9 mouse cellular contexts compared by ENCODE assay signal in the genomic region with DNA sequence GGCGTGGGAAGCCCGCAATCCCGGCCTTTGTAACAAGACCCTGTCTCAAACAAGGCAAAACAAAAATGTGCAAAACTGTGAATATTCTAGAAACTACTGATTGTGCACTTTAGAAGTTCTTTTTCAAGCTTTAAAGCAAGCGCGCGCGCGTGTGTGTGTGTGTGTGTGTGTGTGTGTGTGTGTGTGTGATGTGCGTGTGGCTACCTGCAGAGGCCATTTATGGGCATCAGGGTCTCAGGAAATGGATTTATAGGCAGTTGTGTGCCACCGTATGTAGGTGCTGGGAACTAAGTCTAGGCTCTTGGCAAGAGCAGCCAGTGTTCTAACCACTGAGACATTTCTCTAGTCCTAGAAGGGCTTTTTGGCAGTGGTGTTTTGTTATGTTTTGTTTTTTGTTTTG. TPM values are rescaled to one million over a fixed set of nuclear protein-coding genes. Genes with fewer than 3 reads are reported as not detected.
A peak's percentile ranks its signal among the peaks of the same experiment; 100 is the strongest.
DNase-seq lines count a peak whose midpoint lies in the region; ATAC-seq and TF ChIP-seq lines count a peak whose summit lies in the region.
"Had no signal": no experiment of that assay in that cellular context is flagged by ENCODE, and none has a peak within 500 bp of the region (broad histone marks: within the 10 kb centered on the region; RNA-seq: fewer than 3 reads in every experiment).

No protein-coding gene starts in this region.

- no peak overlapping the region for H3K27ac ChIP-seq in heart, embryonic 15.5 days
- peak overlapping the region; percentile 53; the same call in 1 of the 2 replicates for H3K27ac ChIP-seq in ES-E14 (ENCODE audit: insufficient read depth, low read depth, low read length, poor library complexity, severe bottlenecking)
- H3K27ac ChIP-seq in hindbrain, embryonic 12.5 days: no peak overlapping the region
- no peak overlapping the region for H3K27ac ChIP-seq in midbrain, embryonic 14.5 days (replicated peaks; ENCODE audit: low read depth, low read length)
- H3K27ac ChIP-seq: liver, embryonic 13.5 days had no signal

- ATAC-seq in heart, embryonic 15.5 days (replicated peaks; ENCODE audit: insufficient number of reproducible peaks, insufficient read depth, low FRiP score, low read depth): no peak
- ATAC-seq in hindbrain, embryonic 12.5 days (ENCODE audit: low FRiP score): no peak
- ATAC-seq in midbrain, embryonic 14.5 days (ENCODE audit: low FRiP score, low TSS enrichment): no peak

- no peak overlapping the region for H3K9ac ChIP-seq in heart, embryonic 15.5 days
- H3K9ac ChIP-seq in ES-E14 (ENCODE audit: insufficient read depth, low read depth, low read length, poor library complexity, severe bottlenecking): no peak overlapping the region
- H3K9ac ChIP-seq in hindbrain, embryonic 12.5 days: no peak overlapping the region
- H3K9ac ChIP-seq in midbrain, embryonic 14.5 days (replicated peaks; ENCODE audit: low read length): no peak overlapping the region
- H3K9ac ChIP-seq: liver, embryonic 13.5 days had no signal

- peak overlapping the region; percentile 22; the same call in 1 of the 2 replicates for H3K4me3 ChIP-seq in heart, embryonic 15.5 days
- peak overlapping the region in 1 of 2 experiments; percentile 55; a peak in 3 of 4 replicates for H3K4me3 ChIP-seq in ES-E14 (ENCODE audit: insufficient read depth in 1 of 2, low read depth in 1 of 2, low read length in 2 of 2, poor library complexity in 1 of 2, severe bottlenecking in 1 of 2)
- no peak overlapping the region for H3K4me3 ChIP-seq in hindbrain, embryonic 12.5 days
- peak overlapping the region; percentile 13; the same call in 1 of the 2 replicates for H3K4me3 ChIP-seq in midbrain, embryonic 14.5 days (replicated peaks; ENCODE audit: low read depth, low read length)
- H3K4me3 ChIP-seq: liver, embryonic 13.5 days had no signal

- WGBS in heart, embryonic 15.5 days: 80% methylated on average over 10 of the region's 10 CpGs
- WGBS in hindbrain, embryonic 12.5 days: 76% methylated on average over 10 of the region's 10 CpGs
- 73% methylated on average over 10 of the region's 10 CpGs for whole genome bisulfite sequencing in midbrain, embryonic 14.5 days

- peak overlapping the region; percentile 60 for H3K4me2 ChIP-seq in heart, embryonic 15.5 days
- H3K4me2 ChIP-seq in hindbrain, embryonic 12.5 days (replicated peaks): peak overlapping the region; percentile 50
- peak overlapping the region; percentile 43 for H3K4me2 ChIP-seq in midbrain, embryonic 14.5 days (ENCODE audit: low read length)

- DNase-seq in heart, adult 9 months (ENCODE audit: low spot score in 2 of 2): no peak
- DNase-seq in ES-E14 (ENCODE audit: low read depth, low spot score): no peak
- DNase-seq in midbrain, embryonic 14.5 days: no peak
- DNase-seq in B cell, adult 2 months: no peak
- DNase-seq in cerebellum, adult 18-20 months: no peak
- DNase-seq: cerebellum, postnatal 25 days; liver, embryonic 13.5 days had no signal

- peaks cover 23% of the 10 kb centered on the region for H3K4me1 ChIP-seq in heart, embryonic 15.5 days (replicated peaks)
- H3K4me1 ChIP-seq in ES-E14 (ENCODE audit: control insufficient read depth in 2 of 2, insufficient read depth in 2 of 2, low read length in 2 of 2, poor library complexity in 1 of 2): peaks cover 5 to 10% of the 10 kb centered on the region in 2 experiments
- H3K4me1 ChIP-seq in hindbrain, embryonic 12.5 days: peaks cover 16% of the 10 kb centered on the region
- peaks cover 15% of the 10 kb centered on the region for H3K4me1 ChIP-seq in midbrain, embryonic 14.5 days (ENCODE audit: control insufficient read depth, insufficient read depth, low read length)

- in situ Hi-C loops in ES-E14 (cut with MboI; ENCODE audit: low sequenced_read_pairs in 2 of 2, unreplicated experiment in 2 of 2): no loop called here

- no peaks in the 10 kb centered on the region for H3K36me3 ChIP-seq in heart, embryonic 15.5 days
- H3K36me3 ChIP-seq in ES-E14 (ENCODE audit: control insufficient read depth, insufficient read depth, low read length, poor library complexity, severe bottlenecking): no peaks in the 10 kb centered on the region
- H3K36me3 ChIP-seq in hindbrain, embryonic 12.5 days: no peaks in the 10 kb centered on the region
- H3K36me3 ChIP-seq in midbrain, embryonic 14.5 days (ENCODE audit: control insufficient read depth, insufficient read depth, low read length): no peaks in the 10 kb centered on the region
- H3K36me3 ChIP-seq: liver, embryonic 13.5 days had no signal

- no peaks in the 10 kb centered on the region for H3K9me3 ChIP-seq in heart, embryonic 15.5 days (replicated peaks)
- no peaks in the 10 kb centered on the region for H3K9me3 ChIP-seq in ES-E14 (ENCODE audit: control insufficient read depth, insufficient read depth, low read depth, low read length)
- no peaks in the 10 kb centered on the region for H3K9me3 ChIP-seq in hindbrain, embryonic 12.5 days (replicated peaks)
- no peaks in the 10 kb centered on the region for H3K9me3 ChIP-seq in midbrain, embryonic 14.5 days (ENCODE audit: control insufficient read depth, low read length)
- H3K9me3 ChIP-seq: liver, embryonic 13.5 days had no signal

- no peaks in the 10 kb centered on the region for H3K27me3 ChIP-seq in heart, embryonic 15.5 days
- H3K27me3 ChIP-seq in hindbrain, embryonic 12.5 days: 0 out of 2 replicates have a peak, but pooled peaks cover 4% of the 10 kb centered on the region
- no peaks in the 10 kb centered on the region; the same call in 1 of the 2 replicates for H3K27me3 ChIP-seq in midbrain, embryonic 14.5 days (ENCODE audit: control insufficient read depth, insufficient read depth, low read length)

TF ChIP-seq in ES-E14, 5 proteins besides CTCF, POLR2A, EP300 and RAD21:
- TF ChIP-seq HCFC1 (IDR thresholded peaks at IDR 0.05; ENCODE audit: borderline replicate concordance, insufficient read depth, low read length) (no peak), ZC3H11A (IDR thresholded peaks at IDR 0.05; ENCODE audit: borderline replicate concordance, low read depth, low read length) (no peak), CHD2 (IDR thresholded peaks at IDR 0.05; ENCODE audit: low read depth, low read length) (no peak), ZNF384 (IDR thresholded peaks at IDR 0.05; ENCODE audit: low read depth, low read length) (no peak), MAFK (IDR thresholded peaks at IDR 0.05; ENCODE audit: insufficient read depth, low read depth, low read length) (no peak)

RNA-seq across cellular contexts. Expression of a gene that starts 2.6 kb away (rescaled TPM):
- polyA plus RNA-seq in heart, embryonic 15.5 days (2015; fragmentation: Nextera tagmentation; extraction: Ambion mirVana): 65.5 and 67.6 TPM in 2 replicates
- total RNA-seq in ES-E14 (2012; rRNA removed): 75.0 and 92.5 TPM in 2 replicates
- polyA plus RNA-seq in hindbrain, embryonic 12.5 days (2016; fragmentation: Nextera tagmentation; extraction: Ambion mirVana): 93.4 and 107 TPM in 2 replicates
- polyA plus RNA-seq in midbrain, embryonic 14.5 days (2014; fragmentation: Nextera tagmentation; extraction: Ambion mirVana): 75.7 and 87.9 TPM in 2 replicates
